In genomic region chr2:130974928-130975327, GRCm38 (mm10) we compare ENCODE assay signal across 20 mouse cellular contexts.
DNase-seq lines count a peak whose midpoint lies in the region; ATAC-seq and TF ChIP-seq lines count a peak whose summit lies in the region.
"Had no signal": no experiment of that assay in that cellular context is flagged by ENCODE, and none has a peak within 500 bp of the region (broad histone marks: within the 10 kb centered on the region; RNA-seq: fewer than 3 reads in every experiment).

No protein-coding gene starts in this region.

- WGBS in heart, embryonic 11.5 days (ENCODE audit: insufficient replicate concordance) = 64% methylated on average over 1 of the region's 1 CpGs
- 14% methylated on average over 1 of the region's 1 CpGs for WGBS in liver, embryonic 14.5 days (ENCODE audit: insufficient replicate concordance)
- WGBS in hindbrain, embryonic 10.5 days = 81% methylated on average over 1 of the region's 1 CpGs

- peaks cover 4% of the 10 kb centered on the region for H3K36me3 ChIP-seq in heart, embryonic 11.5 days (ENCODE audit: control insufficient read depth, insufficient read depth, low read length)
- H3K36me3 ChIP-seq in liver, embryonic 14.5 days (replicated peaks; ENCODE audit: control insufficient read depth, insufficient read depth, low read depth) = no peaks in the 10 kb centered on the region; the same call in 1 of the 2 replicates
- H3K36me3 ChIP-seq in hindbrain, embryonic 10.5 days = peaks cover 38% of the 10 kb centered on the region

- ATAC-seq in heart, embryonic 11.5 days (replicated peaks; ENCODE audit: insufficient number of reproducible peaks, low FRiP score, low TSS enrichment) = peak; percentile 71
- ATAC-seq in common myeloid progenitor, adult 5-6 weeks (replicated peaks; ENCODE audit: low read depth, poor library complexity, severe bottlenecking) = peak; percentile 61; the same call in 1 of the 2 replicates
- ATAC-seq in liver, embryonic 14.5 days (ENCODE audit: insufficient read depth) = peak; percentile 83
- ATAC-seq: forebrain, postnatal 0 days; hindbrain, embryonic 16.5 days; intestine, embryonic 16.5 days had no signal

- peak; percentile 95 for TF ChIP-seq EP300 in liver, embryonic 14.5 days (IDR thresholded peaks at IDR 0.05; ENCODE audit: low read depth)

- no peak for DNase-seq in heart, postnatal 10 days
- peak; percentile 75 to 84 (median 83) for DNase-seq in liver, embryonic 14.5 days (ENCODE audit: low read depth in 3 of 3, low spot score in 3 of 3)
- no peak for DNase-seq in kidney, postnatal 4 days
- no peak for DNase-seq in cerebellum, adult 9-11 months
- DNase-seq in hindbrain, embryonic 10.5 days (ENCODE audit: low spot score) = no peak
- DNase-seq: forebrain, postnatal 0 days; heart, postnatal 36 days; lung, adult 18-20 months; right cerebral cortex, postnatal 4 days; thymus, postnatal 14 days had no signal

- intact Hi-C loops in heart, postnatal 10 days (cut with DNase I) = no loop called here

- H3K4me1 ChIP-seq in heart, embryonic 11.5 days (ENCODE audit: control insufficient read depth, insufficient read depth, low read length) = peaks cover 10% of the 10 kb centered on the region
- H3K4me1 ChIP-seq in liver, embryonic 14.5 days (replicated peaks; ENCODE audit: control insufficient read depth in 2 of 2, insufficient read depth in 2 of 2, low read length in 1 of 2) = peaks cover 70 to 80% of the 10 kb centered on the region in 2 experiments
- no peaks in the 10 kb centered on the region for H3K4me1 ChIP-seq in hindbrain, embryonic 10.5 days (replicated peaks)
- H3K4me1 ChIP-seq: embryonic facial prominence, embryonic 12.5 days; kidney, embryonic 15.5 days; limb, embryonic 10.5 days; midbrain, embryonic 10.5 days had no signal

- no peak overlapping the region for H3K9ac ChIP-seq in heart, embryonic 11.5 days (ENCODE audit: low read depth, low read length)
- peak overlapping the region; percentile 36; the same call in 1 of the 2 replicates for H3K9ac ChIP-seq in liver, embryonic 14.5 days (replicated peaks)
- H3K9ac ChIP-seq: embryonic facial prominence, embryonic 12.5 days; forebrain, postnatal 0 days; heart, embryonic 13.5 days; kidney, embryonic 15.5 days had no signal

- H3K27ac ChIP-seq in heart, embryonic 11.5 days (ENCODE audit: low read depth, low read length) = no peak overlapping the region
- H3K27ac ChIP-seq in liver, embryonic 14.5 days = peak overlapping the region; percentile 87
- H3K27ac ChIP-seq in hindbrain, embryonic 10.5 days = no peak overlapping the region
- H3K27ac ChIP-seq: embryonic facial prominence, embryonic 12.5 days; heart, embryonic 13.5 days; kidney, embryonic 15.5 days; limb, embryonic 10.5 days; midbrain, embryonic 10.5 days had no signal

- no peak overlapping the region for H3K4me2 ChIP-seq in heart, embryonic 11.5 days
- peak overlapping the region; percentile 56 for H3K4me2 ChIP-seq in liver, embryonic 14.5 days (ENCODE audit: low read depth)
- H3K4me2 ChIP-seq: embryonic facial prominence, embryonic 12.5 days; heart, embryonic 13.5 days; kidney, embryonic 15.5 days had no signal

- no peak overlapping the region for H3K4me3 ChIP-seq in heart, embryonic 11.5 days (ENCODE audit: low read depth, low read length)
- H3K4me3 ChIP-seq in liver, embryonic 14.5 days (ENCODE audit: insufficient read depth in 1 of 2, low read depth in 2 of 2, low read length in 2 of 2) = no peak overlapping the region
- no peak overlapping the region for H3K4me3 ChIP-seq in hindbrain, embryonic 10.5 days
- H3K4me3 ChIP-seq: embryonic facial prominence, embryonic 12.5 days; heart, embryonic 13.5 days; kidney, embryonic 15.5 days; limb, embryonic 10.5 days; midbrain, embryonic 10.5 days had no signal

- no peaks in the 10 kb centered on the region for H3K9me3 ChIP-seq in heart, embryonic 11.5 days (replicated peaks; ENCODE audit: control insufficient read depth, low read length)
- no peaks in the 10 kb centered on the region for H3K9me3 ChIP-seq in liver, embryonic 14.5 days (ENCODE audit: control insufficient read depth, low read length)
- H3K9me3 ChIP-seq in hindbrain, embryonic 10.5 days = no peaks in the 10 kb centered on the region
- H3K9me3 ChIP-seq: embryonic facial prominence, embryonic 12.5 days; heart, embryonic 13.5 days; kidney, embryonic 15.5 days; limb, embryonic 10.5 days; midbrain, embryonic 10.5 days had no signal

- H3K27me3 ChIP-seq in heart, embryonic 11.5 days (ENCODE audit: control insufficient read depth, insufficient read depth, low read length) = no peaks in the 10 kb centered on the region
- H3K27me3 ChIP-seq in liver, embryonic 14.5 days (ENCODE audit: control insufficient read depth, insufficient read depth, low read length) = no peaks in the 10 kb centered on the region
- H3K27me3 ChIP-seq in hindbrain, embryonic 10.5 days (ENCODE audit: insufficient read depth, poor library complexity, severe bottlenecking) = no peaks in the 10 kb centered on the region
- H3K27me3 ChIP-seq: CH12.LX; embryonic facial prominence, embryonic 12.5 days; heart, embryonic 13.5 days; kidney, embryonic 15.5 days had no signal

- no peak for TF ChIP-seq CTCF in liver, embryonic 14.5 days (IDR thresholded peaks at IDR 0.05; ENCODE audit: low read depth)

Comparison
In these comparisons a context has a peak if more than half of its experiments do, and no peak if none do; other contexts are left out.
1. DNase-seq: peak in liver, embryonic 14.5 days (3 of 3); none in heart, postnatal 10 days (0 of 2), kidney, postnatal 4 days (0 of 2), cerebellum, adult 9-11 months (single experiment) and hindbrain, embryonic 10.5 days (single experiment).
2. Peak in every context shown above with its lines, with median percentiles within 50 percentile points of each other: ATAC-seq.